Mouse (Mus musculus) liver, embryonic 14.5 days (tissue): ENCODE measurements around the gene Rtn2.

Experiments used
- CTCF ChIP-seq: IDR thresholded peaks from 2 replicates; pipeline ENCODE4 v1.5.1; 2016; ENCODE audit warnings: antibody characterized with exemption, low read depth, control low read depth
- EP300 ChIP-seq: IDR thresholded peaks from 2 replicates; pipeline ENCODE4 v1.6.1; 2016; ENCODE audit warnings: antibody characterized with exemption, low read depth

GRCm38 (mm10) chr7:19247511-19247910 lies 34.9 kb upstream of the Rtn2 start:
- TF ChIP-seq EP300 (no peak), CTCF (no peak)
